Comparison of ENCODE assay signal across 25 mouse cellular contexts in the genomic region with DNA sequence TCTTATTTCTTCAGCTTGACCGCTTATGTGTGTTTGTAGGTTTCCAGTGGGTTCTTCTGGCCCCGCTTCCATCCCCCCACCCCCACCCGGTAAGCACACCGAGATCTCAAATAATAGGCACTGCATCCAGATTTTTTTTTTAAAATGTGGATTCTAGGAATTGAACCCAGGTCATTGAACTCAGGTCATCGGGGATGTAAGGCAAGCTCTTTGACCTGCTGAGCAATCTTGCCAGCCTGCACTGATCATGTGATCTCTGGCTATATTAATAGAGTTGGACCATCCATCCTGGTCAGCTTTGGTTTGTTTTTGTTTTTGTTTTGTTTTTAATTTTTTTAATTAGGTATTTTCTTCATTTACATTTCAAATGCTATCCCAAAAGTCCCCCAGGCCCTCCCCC. TPM values are rescaled to one million over a fixed set of nuclear protein-coding genes. Genes with fewer than 3 reads are reported as not detected.
DNase-seq lines count a peak whose midpoint lies in the region; ATAC-seq and TF ChIP-seq lines count a peak whose summit lies in the region.
"Had no signal": no experiment of that assay in that cellular context is flagged by ENCODE, and none has a peak within 500 bp of the region (broad histone marks: within the 10 kb centered on the region; RNA-seq: fewer than 3 reads in every experiment).

No protein-coding gene starts in this region.

- DNase-seq in kidney, adult 2 months: peak; percentile 61
- DNase-seq in kidney, adult 11 months: no peak
- DNase-seq in liver, postnatal 0 days: no peak
- no peak for DNase-seq in liver
- no peak for DNase-seq in frontal cortex, adult 2 months (ENCODE audit: extremely low spot score in 1 of 2, low spot score in 1 of 2)
- DNase-seq: adrenal gland, adult 2 months; adrenal gland, postnatal 10 days; adrenal gland, postnatal 25 days; B cell, adult 2 months; cerebellum, adult 11 months; cerebellum, adult 18-20 months; cerebellum, adult 8-10 months; cerebellum, adult 9-11 months; cerebellum, postnatal 14 days; cerebellum, postnatal 36 days; embryo, embryonic 11 days had no signal

- no peaks in the 10 kb centered on the region for H3K36me3 ChIP-seq in kidney, adult 2 months (ENCODE audit: control insufficient read depth, insufficient read depth, low read length)
- H3K36me3 ChIP-seq in liver, postnatal 0 days (replicated peaks; ENCODE audit: insufficient read depth, low read length): no peaks in the 10 kb centered on the region
- H3K36me3 ChIP-seq: forebrain, embryonic 12.5 days had no signal

- H3K27me3 ChIP-seq in kidney, adult 2 months (replicated peaks; ENCODE audit: control insufficient read depth, insufficient read depth, low read length): no peaks in the 10 kb centered on the region
- no peaks in the 10 kb centered on the region for H3K27me3 ChIP-seq in liver, postnatal 0 days (ENCODE audit: insufficient read depth, low read length)
- H3K27me3 ChIP-seq: CH12.LX; embryonic facial prominence, embryonic 13.5 days; embryonic facial prominence, embryonic 15.5 days; forebrain, embryonic 12.5 days had no signal

- ATAC-seq in liver, postnatal 0 days: no peak
- ATAC-seq: CD4-positive, CD25-positive, alpha-beta regulatory T cell, adult 4 months; forebrain, embryonic 14.5 days; forebrain, embryonic 16.5 days had no signal

- WGBS in kidney, adult 2 months: 70% methylated on average over 5 of the region's 5 CpGs
- WGBS in liver, postnatal 0 days (ENCODE audit: insufficient replicate concordance): 74% methylated on average over 5 of the region's 5 CpGs

- no peak for TF ChIP-seq POLR2A in kidney, adult 2 months (IDR thresholded peaks at IDR 0.05; ENCODE audit: low read depth, low read length)

- H3K9me3 ChIP-seq in liver, postnatal 0 days (ENCODE audit: low read length): peaks cover 2% of the 10 kb centered on the region
- H3K9me3 ChIP-seq: embryonic facial prominence, embryonic 13.5 days; embryonic facial prominence, embryonic 15.5 days; forebrain, embryonic 12.5 days had no signal

- no peak overlapping the region for H3K4me3 ChIP-seq in kidney, adult 2 months (ENCODE audit: insufficient read depth, low read depth, low read length)
- no peak overlapping the region for H3K4me3 ChIP-seq in liver, postnatal 0 days (ENCODE audit: low read depth, low read length)
- H3K4me3 ChIP-seq: embryonic facial prominence, embryonic 13.5 days; embryonic facial prominence, embryonic 15.5 days; erythroblast, embryonic 14.5 days; forebrain, embryonic 10.5 days; forebrain, embryonic 12.5 days had no signal

- no peak overlapping the region for H3K4me2 ChIP-seq in liver, postnatal 0 days (ENCODE audit: low read depth, low read length)
- H3K4me2 ChIP-seq: embryonic facial prominence, embryonic 13.5 days; embryonic facial prominence, embryonic 15.5 days; forebrain, embryonic 12.5 days had no signal

- 0 out of 2 replicates have a peak, but pooled peaks have one; percentile 13 for TF ChIP-seq EP300 in liver, postnatal 0 days (IDR thresholded peaks at IDR 0.05; ENCODE audit: low read depth)

- TF ChIP-seq CTCF in kidney, adult 2 months (conservative IDR thresholded peaks at IDR 0.05; ENCODE audit: insufficient read depth, insufficient read length, low read depth, low read length): no peak
- no peak for TF ChIP-seq CTCF in liver, postnatal 0 days (IDR thresholded peaks at IDR 0.05; ENCODE audit: low read depth)

- H3K9ac ChIP-seq in liver, postnatal 0 days (replicated peaks): no peak overlapping the region
- H3K9ac ChIP-seq: embryonic facial prominence, embryonic 13.5 days; embryonic facial prominence, embryonic 15.5 days; forebrain, embryonic 12.5 days had no signal

- H3K4me1 ChIP-seq in kidney, adult 2 months (ENCODE audit: control insufficient read depth, insufficient read depth, low read length): 0 out of 2 replicates have a peak, but pooled peaks cover 3% of the 10 kb centered on the region
- peaks cover 21% of the 10 kb centered on the region for H3K4me1 ChIP-seq in liver, postnatal 0 days (ENCODE audit: insufficient read depth)

- no peak overlapping the region for H3K27ac ChIP-seq in kidney, adult 2 months (ENCODE audit: insufficient read depth, low read depth, low read length)
- peak overlapping the region; percentile 41 for H3K27ac ChIP-seq in liver, postnatal 0 days (ENCODE audit: low read depth)
- H3K27ac ChIP-seq: embryonic facial prominence, embryonic 13.5 days; embryonic facial prominence, embryonic 15.5 days; forebrain, embryonic 10.5 days; forebrain, embryonic 12.5 days had no signal

RNA-seq across cellular contexts. Expression of gene Stx1a, which starts 9.3 kb away (rescaled TPM):
- polyA plus RNA-seq in kidney, adult 2 months (2012; rRNA removed): 3.9 and 4.1 TPM in 2 replicates
- polyA plus RNA-seq in liver, postnatal 0 days (2015; fragmentation: Nextera tagmentation; extraction: Ambion mirVana): 2.3 and 2.5 TPM in 2 replicates
- 345 and 362 TPM in 2 replicates for polyA plus RNA-seq in frontal cortex, adult 2 months (2012; rRNA removed)

RNA-seq across cellular contexts. Expression of gene Abhd11, which starts 23.6 kb away (rescaled TPM):
- 111 and 121 TPM in 2 replicates for polyA plus RNA-seq in kidney, adult 2 months (2012; rRNA removed)
- polyA plus RNA-seq in liver, postnatal 0 days (2015; fragmentation: Nextera tagmentation; extraction: Ambion mirVana): 47.9 and 49.2 TPM in 2 replicates
- 68.4 and 80.5 TPM in 2 replicates for polyA plus RNA-seq in frontal cortex, adult 2 months (2012; rRNA removed)

RNA-seq across cellular contexts. Expression of gene Dnajc30, which starts 31.4 kb away (rescaled TPM):
- 47.3 and 63.3 TPM in 2 replicates for polyA plus RNA-seq in kidney, adult 2 months (2012; rRNA removed)
- polyA plus RNA-seq in liver, postnatal 0 days (2015; fragmentation: Nextera tagmentation; extraction: Ambion mirVana): 28.7 and 33.3 TPM in 2 replicates
- 49.4 and 55.7 TPM in 2 replicates for polyA plus RNA-seq in frontal cortex, adult 2 months (2012; rRNA removed)

RNA-seq across cellular contexts. Expression of gene Bud23, which starts 32.2 kb away (rescaled TPM):
- polyA plus RNA-seq in kidney, adult 2 months (2012; rRNA removed): 50.4 and 50.7 TPM in 2 replicates
- polyA plus RNA-seq in liver, postnatal 0 days (2015; fragmentation: Nextera tagmentation; extraction: Ambion mirVana): 38.3 TPM in 2 replicates
- 75.7 and 79.1 TPM in 2 replicates for polyA plus RNA-seq in frontal cortex, adult 2 months (2012; rRNA removed)

RNA-seq across cellular contexts. Expression of gene Vps37d, which starts 45.5 kb away (rescaled TPM):
- polyA plus RNA-seq in kidney, adult 2 months (2012; rRNA removed): 7.3 and 8.7 TPM in 2 replicates
- polyA plus RNA-seq in liver, postnatal 0 days (2015; fragmentation: Nextera tagmentation; extraction: Ambion mirVana): 0.53 and 0.80 TPM in 2 replicates
- polyA plus RNA-seq in frontal cortex, adult 2 months (2012; rRNA removed): 25.7 and 28.9 TPM in 2 replicates
- polyA plus RNA-seq: CD4-positive, CD25-positive, alpha-beta regulatory T cell, adult 4 months; erythroblast, embryonic 14.5 days had no signal

Comparison
In these comparisons a context has a peak if more than half of its experiments do, and no peak if none do; other contexts are left out.
1. RNA of gene Stx1a, which starts 9.3 kb away (polyA plus RNA-seq): 345 to 362 TPM in frontal cortex, adult 2 months; 3.9 to 4.1 TPM in kidney, adult 2 months and 2.3 to 2.5 TPM in liver, postnatal 0 days; every median in the first group is over 10 times any median in the second.